ENCODE assay signal across 13 mouse cellular contexts in the genomic region with DNA sequence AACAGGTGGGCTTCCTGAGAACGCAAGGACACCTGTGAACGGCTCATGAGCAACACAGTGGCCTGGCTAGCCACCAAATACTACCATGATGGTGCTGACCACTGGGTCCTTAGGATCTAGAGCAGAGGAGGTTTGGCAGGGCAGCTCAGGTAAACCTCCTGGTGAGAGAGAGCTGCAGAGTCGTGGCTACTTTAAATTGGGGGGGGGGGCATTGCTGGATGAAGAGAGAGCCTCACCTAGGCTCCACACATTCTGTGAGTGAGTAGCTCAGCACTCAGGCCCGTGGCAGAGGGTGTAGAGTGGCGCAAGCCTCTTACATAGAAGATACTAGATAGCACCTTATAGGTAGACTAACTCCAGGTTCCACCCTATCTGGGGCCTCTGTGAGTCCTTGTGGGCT. TPM values are rescaled to one million over a fixed set of nuclear protein-coding genes. Genes with fewer than 3 reads are reported as not detected.
DNase-seq lines count a peak whose midpoint lies in the region; ATAC-seq and TF ChIP-seq lines count a peak whose summit lies in the region.
"Had no signal": no experiment of that assay in that cellular context is flagged by ENCODE, and none has a peak within 500 bp of the region (broad histone marks: within the 10 kb centered on the region; RNA-seq: fewer than 3 reads in every experiment).

No protein-coding gene starts in this region.

- TF ChIP-seq CTCF in kidney, postnatal 0 days (IDR thresholded peaks at IDR 0.05; ENCODE audit: low read depth), result no peak

- peak overlapping the region; percentile 97 for H3K27ac ChIP-seq in kidney, postnatal 0 days
- peak overlapping the region; percentile 7 for H3K27ac ChIP-seq in embryonic facial prominence, embryonic 13.5 days
- H3K27ac ChIP-seq in liver, embryonic 16.5 days (ENCODE audit: low read length), result no peak overlapping the region

- intact Hi-C loops in heart, postnatal 25 days (cut with DNase I), result no loop called here

- no peak overlapping the region for H3K4me3 ChIP-seq in kidney, postnatal 0 days (replicated peaks; ENCODE audit: low read depth, low read length)
- no peak overlapping the region for H3K4me3 ChIP-seq in embryonic facial prominence, embryonic 13.5 days
- no peak overlapping the region for H3K4me3 ChIP-seq in liver, embryonic 16.5 days (ENCODE audit: low read depth, low read length)
- H3K4me3 ChIP-seq: midbrain, embryonic 15.5 days had no signal

- H3K4me1 ChIP-seq in kidney, postnatal 0 days (replicated peaks; ENCODE audit: insufficient read depth, low read length), result peaks cover 51% of the 10 kb centered on the region
- H3K4me1 ChIP-seq in embryonic facial prominence, embryonic 13.5 days, result peaks cover 52% of the 10 kb centered on the region
- H3K4me1 ChIP-seq in liver, embryonic 16.5 days (ENCODE audit: control insufficient read depth, low read depth, low read length), result peaks cover 48% of the 10 kb centered on the region

- 83% methylated on average over 5 of the region's 5 CpGs for WGBS in kidney, postnatal 0 days
- WGBS in embryonic facial prominence, embryonic 13.5 days, result 76% methylated on average over 5 of the region's 5 CpGs
- 67% methylated on average over 5 of the region's 5 CpGs for WGBS in liver, embryonic 16.5 days (ENCODE audit: insufficient replicate concordance)

- no peaks in the 10 kb centered on the region for H3K27me3 ChIP-seq in kidney, postnatal 0 days (ENCODE audit: insufficient read depth, low read length)
- H3K27me3 ChIP-seq in embryonic facial prominence, embryonic 13.5 days, result no peaks in the 10 kb centered on the region
- H3K27me3 ChIP-seq in liver, embryonic 16.5 days (ENCODE audit: control insufficient read depth, insufficient read depth, low read depth, low read length), result no peaks in the 10 kb centered on the region
- H3K27me3 ChIP-seq: midbrain, embryonic 15.5 days had no signal

- H3K36me3 ChIP-seq in kidney, postnatal 0 days (ENCODE audit: insufficient read depth, low read length), result no peaks in the 10 kb centered on the region
- no peaks in the 10 kb centered on the region for H3K36me3 ChIP-seq in embryonic facial prominence, embryonic 13.5 days
- no peaks in the 10 kb centered on the region for H3K36me3 ChIP-seq in liver, embryonic 16.5 days (ENCODE audit: control insufficient read depth, insufficient read depth)
- H3K36me3 ChIP-seq: midbrain, embryonic 15.5 days had no signal

- no peak overlapping the region for H3K4me2 ChIP-seq in kidney, postnatal 0 days (ENCODE audit: low read length)
- H3K4me2 ChIP-seq in embryonic facial prominence, embryonic 13.5 days, result no peak overlapping the region
- 0 out of 2 replicates have a peak overlapping the region, but pooled peaks have one; percentile 59 for H3K4me2 ChIP-seq in liver, embryonic 16.5 days (ENCODE audit: low read depth, low read length)

- ATAC-seq in kidney, postnatal 0 days (replicated peaks; ENCODE audit: low FRiP score, low read depth), result no peak
- ATAC-seq in embryonic facial prominence, embryonic 13.5 days (ENCODE audit: insufficient number of reproducible peaks, insufficient read depth, low FRiP score, low TSS enrichment, low read depth), result no peak
- ATAC-seq in liver, embryonic 16.5 days (ENCODE audit: low read depth), result no peak
- ATAC-seq: midbrain, embryonic 15.5 days had no signal

- peak; percentile 93 for DNase-seq in heart, adult 11 months
- DNase-seq in heart, postnatal 25 days (ENCODE audit: low spot score), result no peak
- no peak for DNase-seq in kidney, postnatal 0 days (ENCODE audit: low spot score)
- no peak for DNase-seq in kidney, adult 9 months
- no peak for DNase-seq in layer of hippocampus, adult 9-11 months
- no peak for DNase-seq in thymus, postnatal 0 days (ENCODE audit: low spot score)
- DNase-seq: cerebellum, postnatal 10 days; right cerebral cortex, postnatal 25 days had no signal

- H3K9me3 ChIP-seq in kidney, postnatal 0 days (replicated peaks; ENCODE audit: low read length), result no peaks in the 10 kb centered on the region
- H3K9me3 ChIP-seq in embryonic facial prominence, embryonic 13.5 days, result no peaks in the 10 kb centered on the region
- H3K9me3 ChIP-seq in liver, embryonic 16.5 days (replicated peaks; ENCODE audit: control insufficient read depth, low read length), result no peaks in the 10 kb centered on the region
- H3K9me3 ChIP-seq: midbrain, embryonic 15.5 days had no signal

- H3K9ac ChIP-seq in kidney, postnatal 0 days (ENCODE audit: low read depth, low read length), result no peak overlapping the region
- no peak overlapping the region for H3K9ac ChIP-seq in embryonic facial prominence, embryonic 13.5 days
- peak overlapping the region; percentile 65 for H3K9ac ChIP-seq in liver, embryonic 16.5 days (ENCODE audit: low read depth, low read length)
- H3K9ac ChIP-seq: midbrain, embryonic 15.5 days had no signal

RNA-seq across cellular contexts. Expression of a gene that starts 10.6 kb away (rescaled TPM):
- total RNA-seq in heart, postnatal 25 days (2021), result not detected
- polyA plus RNA-seq in kidney, postnatal 0 days (2015; fragmentation: Nextera tagmentation; extraction: Ambion mirVana), result 0.41 and 0.58 TPM in 2 replicates
- not detected in 2 replicates for polyA plus RNA-seq in embryonic facial prominence, embryonic 13.5 days (2015; fragmentation: Nextera tagmentation; extraction: Ambion mirVana)
- 0.19 and 0.20 TPM in 2 replicates for polyA plus RNA-seq in liver, embryonic 16.5 days (2015; fragmentation: Nextera tagmentation; extraction: Ambion mirVana)
- 0.72 and 1.1 TPM in 2 replicates for polyA plus RNA-seq in thymus, postnatal 0 days (2015; fragmentation: Nextera tagmentation; extraction: Ambion mirVana)
- total RNA-seq: left cerebral cortex, adult 18-20 months had no signal
- polyA plus RNA-seq: hindbrain, embryonic 11.5 days had no signal

RNA-seq across cellular contexts. Expression of a gene that starts 21.5 kb away (rescaled TPM):
- 10 to 100 TPM; 25.7 to 29.2 TPM for total RNA-seq in heart, postnatal 25 days (2021)
- polyA plus RNA-seq in kidney, postnatal 0 days (2015; fragmentation: Nextera tagmentation; extraction: Ambion mirVana), result 37.5 and 39.2 TPM in 2 replicates
- 21.2 and 24.2 TPM in 2 replicates for polyA plus RNA-seq in embryonic facial prominence, embryonic 13.5 days (2015; fragmentation: Nextera tagmentation; extraction: Ambion mirVana)
- 107 and 109 TPM in 2 replicates for polyA plus RNA-seq in liver, embryonic 16.5 days (2015; fragmentation: Nextera tagmentation; extraction: Ambion mirVana)
- 315 and 335 TPM in 2 replicates for polyA plus RNA-seq in thymus, postnatal 0 days (2015; fragmentation: Nextera tagmentation; extraction: Ambion mirVana)
